Mouse (Mus musculus) layer of hippocampus, adult 9-11 months (tissue): ENCODE data around the gene Ubfd1.
A peak's percentile ranks its signal among the peaks of the same experiment; 100 is the strongest.

Experiments
- DNase-seq: peaks from one replicate; pipeline ENCODE4 v3.0.0; 2022

Gene Ubfd1

DNA sequence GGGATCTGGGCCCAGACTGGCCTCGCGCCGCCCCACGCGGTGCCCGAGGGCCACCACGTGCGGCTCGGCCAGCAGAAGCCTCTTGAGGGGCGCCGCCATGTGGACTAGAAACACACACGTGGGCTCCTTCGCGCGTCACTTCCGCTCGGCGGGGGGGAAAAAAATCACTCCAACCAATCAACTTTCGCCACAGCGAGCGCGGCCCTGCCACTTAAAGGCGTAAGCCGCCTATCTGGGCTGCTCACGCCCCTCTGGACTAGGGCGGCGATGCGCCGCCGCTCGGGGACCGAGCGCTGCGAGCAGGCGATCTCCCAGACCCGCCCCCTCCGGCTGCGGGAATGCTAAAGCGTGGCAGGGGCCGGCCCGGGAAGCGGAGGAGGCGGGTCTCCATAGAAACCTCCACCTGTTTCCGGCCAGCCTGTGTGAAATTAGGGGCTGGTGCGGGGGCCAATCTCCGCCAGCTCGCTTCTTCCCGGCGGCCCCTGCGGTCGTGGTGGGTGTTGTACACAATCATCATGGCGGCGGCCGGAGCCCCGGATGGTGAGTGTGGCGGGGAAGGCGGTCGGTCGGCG lies at the start of gene Ubfd1, which contains the start of gene Ears2:
TSS of gene Ubfd1 (plus strand) at position 231 of the 572 bp plus-strand sequence.
TSS of gene Ears2 (minus strand) at position 319 of the 572 bp plus-strand sequence.
- peak; percentile 97 for DNase-seq

DNA sequence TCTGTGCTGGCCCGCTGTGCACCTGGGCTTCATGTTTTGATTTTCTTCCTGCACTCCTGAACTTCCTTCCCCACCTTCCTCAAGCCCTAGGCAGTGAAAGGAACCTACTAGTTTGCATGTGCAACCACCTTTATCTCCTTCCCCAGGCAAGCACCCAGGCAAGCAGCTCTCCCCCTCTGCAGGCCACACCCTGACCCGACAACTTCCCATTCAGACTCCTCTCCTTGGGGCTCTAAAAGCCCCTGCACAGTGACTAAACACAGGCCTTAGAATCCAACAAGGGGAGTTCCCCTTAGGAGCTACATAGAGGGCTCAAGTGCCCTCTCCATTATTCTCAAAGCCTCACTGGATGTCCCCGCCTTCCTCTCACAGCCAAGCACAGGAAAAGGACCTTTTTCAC lies 48.7 kb upstream of the Ubfd1 start:
- DNase-seq, result no peak

DNA sequence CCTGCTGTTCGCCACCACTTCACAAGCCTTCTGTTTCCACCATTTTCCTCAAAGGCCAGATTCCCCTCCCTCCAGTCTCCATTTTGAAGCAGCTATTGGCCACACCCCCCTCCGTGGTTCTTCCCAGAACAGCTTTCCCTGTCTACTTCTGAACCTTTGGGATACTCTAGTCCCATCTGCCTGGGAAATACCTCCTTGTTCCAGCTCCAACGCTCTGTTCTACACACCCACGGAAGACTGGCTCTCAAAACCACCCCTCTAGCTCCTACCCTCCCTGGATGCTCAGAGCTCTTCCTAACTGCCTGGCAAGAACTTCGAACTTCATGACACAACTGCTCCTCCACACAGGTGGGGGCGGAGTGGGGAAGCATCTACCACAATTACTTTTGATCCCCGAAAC lies 48.0 kb upstream of the Ubfd1 start:
- DNase-seq, result peak; percentile 69

DNA sequence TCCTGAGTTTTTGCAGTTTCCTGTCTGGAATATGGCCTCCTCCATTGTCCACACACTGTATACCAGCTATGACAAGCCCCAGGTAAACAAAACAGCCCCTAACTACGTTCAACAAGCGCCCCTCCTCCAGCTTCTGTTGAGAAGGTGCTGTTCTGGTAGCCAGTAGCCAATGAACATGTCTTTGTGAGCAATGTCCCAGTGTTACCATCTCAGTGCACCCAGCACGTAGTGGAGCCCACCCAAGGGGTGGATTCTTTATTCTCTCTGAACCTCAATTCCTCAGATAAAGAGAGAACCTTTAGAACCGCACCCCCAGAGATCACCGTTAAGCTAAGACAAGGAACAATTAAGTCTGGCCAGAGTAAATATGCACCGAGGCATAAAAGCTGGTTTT lies 46.7 kb upstream of the Ubfd1 start:
- DNase-seq, result no peak

DNA sequence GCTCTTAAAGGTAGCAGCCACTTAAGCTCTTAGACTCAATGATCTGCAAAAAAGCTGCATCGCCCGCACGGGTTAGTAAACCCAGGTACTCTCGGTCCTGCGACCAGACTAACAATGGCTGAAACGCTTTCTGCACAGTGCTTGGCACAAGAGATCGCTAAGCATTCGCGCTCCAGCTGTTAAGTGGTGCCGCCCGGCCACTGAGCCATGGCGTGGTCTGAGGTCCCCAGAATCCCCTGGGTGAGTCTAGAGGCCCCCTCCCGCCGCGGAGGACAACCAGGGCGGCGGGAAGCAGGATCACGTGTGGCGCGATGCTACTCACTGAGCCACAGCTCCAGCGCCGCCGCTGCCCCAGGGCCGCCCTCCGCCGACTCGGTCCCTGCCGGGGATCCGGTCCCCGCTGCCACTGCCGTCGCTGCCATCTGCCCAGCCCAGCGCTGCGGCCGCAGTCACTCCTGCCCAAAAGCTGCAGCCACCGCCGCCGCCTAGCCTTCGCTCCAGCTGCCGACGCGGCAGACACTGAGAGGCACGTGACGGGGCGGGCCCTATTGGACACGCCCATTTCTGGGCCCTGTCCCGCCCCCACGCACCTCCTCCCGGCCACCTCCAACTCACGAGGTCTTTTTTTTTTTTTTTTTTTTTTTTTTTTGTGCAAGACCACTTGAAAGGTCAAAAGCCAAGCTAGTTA lies 46.2 kb upstream of the Ubfd1 start, which contains the start of gene Gga2:
TSS of gene Gga2 (minus strand) at position 556 of the 688 bp plus-strand sequence.
- peak; percentile 90 for DNase-seq

DNA sequence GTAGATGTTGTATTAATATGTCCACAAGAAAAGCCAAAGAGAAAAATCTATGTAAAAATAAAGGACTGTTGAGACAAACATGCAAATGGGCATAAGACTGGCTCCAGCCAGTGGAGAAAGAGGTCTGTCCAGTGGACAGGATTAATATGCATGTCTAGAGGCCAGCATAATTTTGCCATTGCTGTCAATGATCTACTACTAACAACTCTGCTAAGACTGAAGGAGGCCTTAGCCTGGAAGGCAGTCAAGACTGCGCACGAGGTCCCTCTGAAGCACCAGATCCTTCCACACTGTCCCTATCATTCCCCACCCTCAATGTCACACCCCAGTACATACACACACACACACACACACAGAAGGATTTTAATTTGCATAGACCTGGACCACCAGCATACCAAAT lies 44.8 kb upstream of the Ubfd1 start:
- no peak for DNase-seq

DNA sequence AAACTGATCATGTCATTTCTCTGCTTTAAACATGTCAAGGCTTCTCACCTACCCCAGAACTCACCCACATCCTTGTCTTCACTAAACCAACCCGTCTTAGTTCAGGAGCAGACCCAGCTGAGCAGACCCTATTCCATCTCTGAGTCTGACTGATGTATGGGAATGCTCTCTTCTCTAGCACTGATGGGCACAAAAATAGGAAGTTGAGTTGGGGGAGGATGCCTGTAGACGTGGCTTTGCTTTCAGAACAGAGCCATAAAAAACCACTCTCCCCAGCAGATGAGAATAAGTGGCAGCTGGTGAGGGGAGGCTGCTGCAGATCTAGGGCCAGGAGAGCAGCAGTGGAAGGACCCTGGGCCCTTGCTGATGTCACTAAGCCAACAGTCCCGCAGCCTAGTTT lies 33.6 kb upstream of the Ubfd1 start:
- no peak for DNase-seq

DNA sequence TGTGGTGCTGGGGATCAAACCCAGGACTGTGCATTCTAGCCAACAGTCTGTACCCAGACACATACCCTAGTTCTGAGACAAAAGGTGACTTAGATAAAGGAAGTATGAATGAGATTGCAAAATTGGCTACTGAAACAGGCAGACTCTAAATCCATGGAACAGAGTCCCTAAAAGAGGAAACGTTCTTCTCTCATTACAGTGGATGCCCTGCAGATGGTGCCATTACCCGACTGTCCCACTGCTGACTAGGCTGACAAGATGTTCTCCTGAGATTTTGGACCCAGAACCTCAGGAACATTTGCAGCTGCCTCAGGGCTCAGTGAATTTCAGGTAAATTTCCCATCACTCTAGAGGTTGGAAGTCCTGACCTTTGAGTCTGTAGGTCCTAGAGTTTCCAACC lies 32.6 kb upstream of the Ubfd1 start:
- DNase-seq, result no peak

DNA sequence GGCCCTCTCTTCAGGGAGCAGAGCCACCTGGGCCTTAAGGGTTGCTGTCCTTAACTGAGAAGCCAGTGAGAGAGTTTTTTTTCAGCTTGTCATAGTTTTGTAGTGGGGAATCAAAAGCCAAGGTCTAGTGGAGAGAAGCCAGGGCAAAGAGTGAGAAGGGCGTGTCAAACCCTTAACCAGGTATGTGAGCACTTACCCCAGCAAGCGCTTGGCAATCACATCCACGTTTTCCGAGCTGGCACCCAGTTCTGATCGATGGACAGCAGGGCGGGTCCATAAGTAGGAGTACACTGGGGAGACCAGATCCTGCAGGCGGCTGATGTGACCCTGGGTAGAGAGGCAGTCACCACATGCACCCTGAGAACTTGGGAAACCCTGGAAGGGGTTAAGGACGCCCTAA lies 22.9 kb upstream of the Ubfd1 start:
- DNase-seq, result no peak

DNA sequence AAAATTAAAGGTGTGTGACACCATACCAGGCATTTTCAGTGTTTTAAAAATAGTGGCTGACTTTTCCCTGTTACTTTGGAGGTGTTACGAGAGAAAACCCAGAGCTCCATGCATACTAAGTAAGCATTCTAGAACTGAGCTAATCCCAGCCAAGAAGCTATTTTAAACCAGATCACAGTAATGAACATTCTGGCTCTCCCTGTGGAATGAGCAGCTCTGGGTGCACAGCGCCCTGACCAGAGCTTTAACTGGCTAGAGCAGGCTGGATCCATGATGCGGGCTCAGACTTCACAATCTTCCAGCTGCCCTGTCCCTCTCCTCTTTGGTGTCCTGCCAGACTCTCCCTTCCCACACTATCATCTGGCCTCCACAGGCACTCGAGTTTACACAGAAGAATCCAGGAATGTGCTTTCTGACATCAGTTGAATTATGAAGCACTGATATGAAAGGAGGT lies 21.8 kb upstream of the Ubfd1 start:
- peak; percentile 15 for DNase-seq

DNA sequence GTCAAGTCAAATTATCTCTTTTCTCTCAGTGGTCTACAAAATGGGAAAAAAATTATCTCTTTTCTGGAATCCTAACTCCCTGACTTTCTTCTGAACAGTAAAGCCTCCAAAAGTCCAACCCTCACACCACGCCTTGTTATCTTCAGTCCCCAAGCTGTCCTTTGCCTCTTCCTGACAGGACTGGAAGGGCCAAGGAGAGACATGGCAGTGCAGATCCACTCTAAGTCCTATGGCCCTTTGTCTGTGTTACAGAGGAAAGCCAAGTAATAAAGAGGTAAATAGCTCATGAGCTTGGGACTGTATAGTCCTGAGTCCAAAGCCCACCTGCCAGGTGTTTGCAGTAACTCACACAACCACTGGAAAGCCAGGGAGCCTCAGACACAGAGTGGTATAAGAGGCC lies 21.3 kb upstream of the Ubfd1 start:
- DNase-seq, result no peak

DNA sequence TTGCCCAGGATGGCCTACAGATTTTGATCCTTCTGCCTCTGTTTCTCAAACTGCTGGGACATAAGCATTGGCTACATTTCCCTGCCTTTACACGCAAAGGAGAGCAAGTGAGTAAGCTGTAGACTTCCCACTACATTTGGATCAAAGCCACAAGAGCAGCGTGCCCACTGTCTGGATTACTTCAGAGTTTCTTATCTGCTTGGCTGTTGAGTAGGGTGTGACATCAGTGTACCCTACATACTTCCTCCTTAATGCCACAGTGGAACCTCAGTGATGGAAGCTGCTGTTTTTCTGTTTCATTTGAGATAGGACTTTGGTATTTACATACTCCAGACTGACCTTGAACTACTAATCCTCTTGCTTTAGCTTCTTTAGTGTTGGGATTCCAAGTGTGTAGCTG lies 20.2 kb upstream of the Ubfd1 start:
- peak; percentile 20 for DNase-seq

DNA sequence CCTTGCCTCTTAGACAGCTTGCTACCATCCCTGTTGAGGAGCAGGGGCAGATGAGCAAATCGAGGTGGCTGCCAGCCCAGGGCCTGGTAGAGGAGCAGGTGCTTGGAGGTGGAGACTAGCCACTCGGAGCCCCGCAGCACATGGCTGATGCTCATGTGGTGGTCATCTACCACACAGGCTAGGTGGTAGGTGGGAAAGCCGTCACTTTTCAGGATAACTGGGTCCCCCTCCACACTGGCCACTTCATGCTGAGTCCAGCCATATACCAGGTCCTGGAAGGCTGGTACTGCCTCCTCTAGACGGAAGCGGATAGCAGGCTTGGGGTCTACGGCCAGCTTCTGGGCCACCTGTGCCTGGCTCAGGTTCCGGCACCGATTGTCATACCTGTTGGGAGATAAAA lies 18.8 kb upstream of the Ubfd1 start:
- DNase-seq, result no peak

DNA sequence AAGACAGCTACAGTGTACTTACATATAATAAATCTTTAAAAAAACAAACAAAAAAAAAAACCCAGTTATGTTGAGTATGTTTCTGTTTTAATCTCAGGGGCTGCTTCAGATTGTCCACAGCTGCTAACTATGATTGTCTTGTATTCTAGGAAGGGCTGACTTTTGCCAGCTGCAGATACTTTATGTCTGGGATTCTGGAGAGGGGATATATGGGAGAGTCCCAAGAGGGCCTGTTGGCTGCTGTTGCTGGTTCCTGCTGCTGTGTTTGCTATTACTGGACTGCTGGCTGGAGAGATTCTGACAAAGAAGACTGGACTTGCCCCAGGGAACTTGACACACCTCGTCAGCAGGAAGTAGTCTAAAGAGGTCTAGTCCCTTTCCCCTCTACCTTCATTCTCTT lies 16.1 kb upstream of the Ubfd1 start:
- no peak for DNase-seq

DNA sequence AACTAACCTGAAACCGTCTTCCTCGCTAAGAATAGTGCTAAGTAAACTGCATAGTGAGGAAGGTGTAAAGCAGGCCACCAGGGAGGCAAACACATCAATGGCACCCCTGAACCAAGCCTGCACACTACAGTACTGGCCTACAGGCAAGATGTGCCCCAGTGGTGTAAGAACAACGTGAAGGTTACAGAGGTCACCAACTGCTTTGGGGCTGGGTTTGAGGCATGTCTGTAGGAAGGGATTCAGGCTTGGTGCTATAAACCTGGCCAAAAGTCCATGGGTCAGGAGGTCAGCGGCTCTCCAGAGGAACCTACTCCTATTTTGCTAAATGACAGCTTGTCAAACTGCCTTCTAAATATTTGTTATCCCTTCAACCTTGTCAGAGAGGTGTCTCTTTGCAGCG lies 10.3 kb upstream of the Ubfd1 start:
- no peak for DNase-seq

DNA sequence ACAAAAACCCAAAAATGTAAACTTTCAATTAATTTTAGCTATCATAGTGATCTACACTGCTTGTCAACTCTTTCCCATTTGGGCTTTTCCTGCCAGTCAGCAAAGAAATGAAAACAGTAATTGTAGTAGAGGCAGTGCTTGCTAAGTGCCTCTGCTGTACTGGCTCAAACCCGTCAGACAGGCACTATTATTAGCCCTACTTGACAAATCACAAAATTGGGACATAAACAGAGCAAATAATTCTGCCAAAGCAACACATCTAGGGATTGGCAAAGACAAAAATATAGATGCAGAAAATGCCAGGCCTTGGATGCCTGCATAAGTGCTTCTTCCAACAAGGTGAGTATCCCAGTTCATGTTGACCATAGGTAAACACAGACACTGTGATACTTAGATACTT lies 1.3 kb upstream of the Ubfd1 start:
- DNase-seq, result no peak

DNA sequence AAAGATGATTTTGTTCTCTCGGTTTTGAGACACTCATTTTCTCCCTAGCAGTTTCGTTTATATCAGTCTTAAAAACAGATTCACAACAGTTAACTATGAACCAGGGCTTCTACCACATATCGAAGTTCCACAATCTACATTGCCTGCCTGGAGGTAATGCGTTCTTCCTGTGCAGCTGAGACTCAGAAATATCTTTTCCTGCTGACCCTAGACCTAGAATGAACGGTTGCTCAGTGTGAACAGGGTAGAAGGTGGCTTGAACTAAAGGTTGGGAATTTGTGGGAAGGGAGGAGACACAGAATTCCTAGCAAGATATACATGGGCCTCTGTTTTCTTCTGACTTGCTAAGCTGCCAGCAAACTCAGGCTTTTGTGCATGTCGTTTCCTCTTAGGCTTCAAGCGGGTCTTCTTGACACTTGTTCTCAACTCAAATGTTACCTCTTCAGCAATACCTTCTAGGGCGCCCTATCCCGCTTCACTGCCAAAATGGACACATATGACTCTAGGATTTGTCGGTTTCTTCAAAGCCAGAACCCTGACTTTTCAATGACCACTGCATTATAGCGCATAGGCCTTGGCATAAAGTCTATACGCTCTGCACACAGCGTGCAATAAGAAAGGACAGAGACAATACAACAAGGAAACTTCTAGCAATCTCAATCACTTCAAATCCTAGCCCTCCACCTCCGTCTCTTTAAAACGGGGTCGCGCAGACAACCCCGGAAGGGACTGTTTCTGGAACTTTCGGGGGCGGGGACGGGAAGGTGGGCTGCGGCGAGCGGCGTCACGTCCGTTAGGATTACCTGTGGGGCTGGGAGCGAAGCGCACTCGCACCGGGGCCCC lies 652 bp upstream of the Ubfd1 start:
- no peak for DNase-seq

DNA sequence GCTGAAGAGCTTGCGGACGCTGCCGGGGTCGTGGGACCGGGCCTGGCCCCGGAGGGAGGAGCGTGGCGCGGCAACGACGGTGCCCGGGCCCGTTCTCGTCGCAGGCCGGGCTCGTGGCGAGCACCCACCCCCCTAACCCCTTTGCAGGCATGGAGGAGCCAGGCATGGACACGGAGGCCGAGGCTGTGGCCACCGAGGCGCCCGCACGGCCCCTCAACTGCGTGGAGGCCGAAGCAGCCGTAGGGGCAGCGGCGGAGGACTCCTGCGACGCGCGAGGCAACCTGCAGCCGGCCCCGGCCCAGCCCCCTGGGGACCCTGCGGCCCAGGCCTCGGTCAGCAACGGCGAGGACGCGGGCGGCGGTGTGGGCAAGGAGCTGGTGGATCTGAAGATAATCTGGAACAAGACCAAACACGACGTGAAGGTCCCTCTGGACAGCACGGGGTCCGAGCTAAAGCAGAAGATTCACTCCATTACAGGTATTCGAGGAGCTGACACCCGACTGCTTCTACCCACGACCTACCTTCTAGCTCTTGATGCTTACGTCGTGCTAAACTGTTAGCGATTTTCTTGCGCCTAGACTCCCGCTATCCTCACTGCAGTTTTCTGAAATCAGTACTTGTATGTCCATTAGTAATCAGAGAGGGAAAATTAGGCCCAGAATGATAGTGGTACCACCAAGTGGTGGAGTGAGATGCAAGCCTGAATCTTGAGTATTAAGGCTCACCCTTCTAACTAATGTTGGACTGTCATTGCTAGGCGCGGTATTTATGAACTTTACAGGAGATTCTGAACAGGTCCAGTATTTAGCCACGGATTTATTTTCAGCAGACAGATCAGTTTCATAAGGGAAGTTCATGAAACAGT lies 774 bp downstream of the Ubfd1 start:
- DNase-seq, result peak; percentile 21

DNA sequence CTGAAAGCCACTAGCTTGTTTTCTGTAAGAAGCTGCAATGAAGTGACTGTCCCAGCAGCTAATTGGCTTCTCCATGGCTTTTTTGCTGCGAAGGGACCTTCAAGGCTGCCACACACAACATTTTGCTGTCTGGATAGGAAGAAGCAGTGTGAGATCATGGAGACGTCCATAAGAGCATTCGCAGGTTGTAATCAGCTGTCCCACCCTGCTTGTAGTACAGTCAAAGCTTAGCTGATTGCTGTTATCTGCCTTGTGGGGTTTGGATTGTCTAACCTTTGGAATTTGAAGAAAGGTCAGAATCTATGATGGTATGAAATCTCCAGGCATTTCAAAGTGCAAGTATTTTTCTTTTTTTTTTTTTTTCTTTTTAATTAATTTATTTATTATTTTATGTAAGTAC lies 7.4 kb downstream of the Ubfd1 start:
- DNase-seq, result no peak

DNA sequence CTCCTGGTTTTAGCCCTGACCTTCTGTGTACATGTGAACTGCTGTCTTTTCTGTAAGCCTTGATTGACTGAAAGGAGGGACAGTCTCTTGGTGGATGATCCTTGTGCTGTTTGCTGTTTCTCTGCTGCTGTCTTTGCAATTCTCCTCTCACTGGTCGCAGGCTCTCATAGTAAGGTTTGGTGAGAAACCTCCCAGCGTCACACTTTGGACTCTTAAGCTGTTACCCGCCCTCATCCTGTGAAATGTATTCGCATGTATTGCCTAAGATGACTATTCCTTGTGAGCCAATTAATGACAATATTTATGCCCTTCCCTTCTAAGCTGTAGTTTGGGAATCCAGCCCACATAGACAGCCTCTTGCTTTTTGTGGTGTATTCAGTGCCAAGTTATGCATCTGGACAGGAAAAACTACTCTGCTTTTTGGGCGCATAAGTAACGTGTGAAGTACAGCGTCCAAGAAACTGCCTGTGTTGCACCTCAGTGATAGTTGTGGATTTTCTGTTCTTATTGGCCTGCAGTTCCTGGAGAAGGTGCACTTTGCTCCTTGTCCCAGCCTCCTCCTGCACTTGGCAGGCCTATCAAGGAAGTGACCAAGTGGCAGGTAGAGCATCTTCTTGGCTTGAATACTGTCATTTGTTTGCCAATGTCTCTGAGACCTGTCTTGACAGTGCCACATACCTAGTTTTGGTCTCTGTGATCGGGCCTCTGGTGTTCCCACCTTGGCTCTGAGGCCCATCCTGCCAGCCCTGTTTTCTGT lies 13.0 kb downstream of the Ubfd1 start:
- no peak for DNase-seq

DNA sequence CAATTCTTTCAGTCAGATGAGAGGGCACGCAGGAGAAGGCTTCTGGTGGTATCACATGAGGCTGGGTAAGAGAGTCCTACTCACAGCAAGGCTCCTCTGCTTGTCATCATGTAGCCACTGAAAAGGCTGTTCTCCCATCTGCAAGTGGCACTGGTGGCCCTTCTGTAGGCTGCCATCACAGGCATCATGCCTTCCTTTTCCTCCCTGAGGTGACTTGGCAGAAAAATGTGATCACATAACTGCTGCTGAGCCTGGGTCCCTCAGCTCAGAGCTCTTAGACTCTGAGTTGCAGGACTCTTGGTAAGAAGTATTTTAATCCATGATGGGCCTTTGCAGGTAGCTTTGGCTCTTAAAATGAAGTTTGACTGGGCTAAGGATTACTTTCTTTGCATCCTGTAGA lies 14.1 kb downstream of the Ubfd1 start:
- no peak for DNase-seq
